Mouse (Mus musculus) cortical plate, adult 2 months (tissue): ENCODE measurements at regions not wholly inside any gene's neighbourhood (a gene's known extent, or its start where the extent isn't known, plus 50 kb on each side); places are given as distances from the start of the nearest gene placed in this dataset.

Source experiments
- CTCF ChIP-seq: fragments of 200-500 bp; IDR thresholded peaks from 2 replicates; pipeline ENCODE4 v1.5.1; 2011; ENCODE audit warnings: mild to moderate bottlenecking, control low read depth, low read length; ENCODE audit not compliant: insufficient read depth; ENCODE audit errors: extremely low read depth
- POLR2A ChIP-seq: fragments of 200-500 bp; IDR thresholded peaks from 2 replicates; pipeline ENCODE4 v1.6.1; 2011; ENCODE audit warnings: mild to moderate bottlenecking, low read length, control low read depth; ENCODE audit not compliant: insufficient read depth; ENCODE audit errors: extremely low read depth

- TF ChIP-seq CTCF (no peak), POLR2A (no peak)
Observed at GRCm38 (mm10) chr13:111979428-111980204, 170.8 kb upstream of the Map3k1 start.
